11 mouse cellular contexts compared by ENCODE assay signal in the genomic region with DNA sequence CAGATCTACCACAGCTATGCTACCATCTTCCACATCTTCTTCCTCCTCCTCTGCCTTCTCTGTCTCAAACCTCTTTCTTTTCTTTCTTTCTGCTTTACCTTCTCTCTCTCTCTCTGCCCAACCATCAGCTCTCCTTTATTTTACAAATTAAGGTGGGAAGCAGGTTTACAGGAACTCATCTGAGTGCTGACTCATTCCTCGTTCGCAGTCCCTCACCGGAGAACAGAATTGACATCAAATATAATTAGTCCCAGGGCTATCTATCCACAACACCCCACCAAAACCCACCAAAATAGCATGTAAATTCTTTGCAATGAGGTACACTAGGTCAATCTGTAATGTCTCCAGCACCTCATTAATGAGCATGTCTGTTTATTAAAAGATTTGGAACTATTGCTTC. TPM values are rescaled to one million over a fixed set of nuclear protein-coding genes. Genes with fewer than 3 reads are reported as not detected.
DNase-seq lines count a peak whose midpoint lies in the region; ATAC-seq and TF ChIP-seq lines count a peak whose summit lies in the region.
"Had no signal": no experiment of that assay in that cellular context is flagged by ENCODE, and none has a peak within 500 bp of the region (broad histone marks: within the 10 kb centered on the region; RNA-seq: fewer than 3 reads in every experiment).

No protein-coding gene starts in this region.

- H3K4me3 ChIP-seq in heart, embryonic 14.5 days (ENCODE audit: control insufficient read depth in 1 of 2, insufficient read depth in 1 of 2, low read depth in 1 of 2, low read length in 2 of 2): no peak overlapping the region
- peak overlapping the region; percentile 31 for H3K4me3 ChIP-seq in ES-Bruce4 (ENCODE audit: low read depth, low read length)
- H3K4me3 ChIP-seq in hindbrain, embryonic 13.5 days: no peak overlapping the region
- 0 out of 2 replicates have a peak overlapping the region, but pooled peaks have one; percentile 37 for H3K4me3 ChIP-seq in midbrain, embryonic 10.5 days

- WGBS in heart, embryonic 14.5 days: 82% methylated on average over 3 of the region's 3 CpGs
- WGBS in hindbrain, embryonic 13.5 days: 67% methylated on average over 3 of the region's 3 CpGs
- 72% methylated on average over 3 of the region's 3 CpGs for WGBS in midbrain, embryonic 10.5 days

- H3K27me3 ChIP-seq in heart, embryonic 14.5 days (ENCODE audit: control insufficient read depth, insufficient read depth, low read length): no peaks in the 10 kb centered on the region
- H3K27me3 ChIP-seq in ES-Bruce4 (ENCODE audit: control insufficient read depth, insufficient read depth, low read length, poor library complexity, severe bottlenecking): no peaks in the 10 kb centered on the region
- H3K27me3 ChIP-seq in hindbrain, embryonic 13.5 days: no peaks in the 10 kb centered on the region
- H3K27me3 ChIP-seq in midbrain, embryonic 10.5 days (ENCODE audit: low read depth, poor library complexity, severe bottlenecking): no peaks in the 10 kb centered on the region

- TF ChIP-seq POLR2A in ES-Bruce4 (IDR thresholded peaks at IDR 0.05; ENCODE audit: insufficient read depth, low read length): no peak

- peaks cover 5 to 19% of the 10 kb centered on the region in 2 experiments; a peak in 3 of 4 replicates for H3K4me1 ChIP-seq in heart, embryonic 14.5 days (ENCODE audit: control insufficient read depth in 2 of 2, insufficient read depth in 2 of 2, low read length in 2 of 2)
- H3K4me1 ChIP-seq in ES-Bruce4 (ENCODE audit: control insufficient read depth, insufficient read depth, low read length): no peaks in the 10 kb centered on the region
- peaks cover 30% of the 10 kb centered on the region for H3K4me1 ChIP-seq in hindbrain, embryonic 13.5 days (replicated peaks)
- peaks cover 31% of the 10 kb centered on the region for H3K4me1 ChIP-seq in midbrain, embryonic 10.5 days

- H3K36me3 ChIP-seq in heart, embryonic 14.5 days (ENCODE audit: control insufficient read depth, insufficient read depth, low read length): no peaks in the 10 kb centered on the region
- no peaks in the 10 kb centered on the region for H3K36me3 ChIP-seq in ES-Bruce4 (ENCODE audit: control insufficient read depth, insufficient read depth, low read length, poor library complexity, severe bottlenecking)
- H3K36me3 ChIP-seq in hindbrain, embryonic 13.5 days: 0 out of 2 replicates have a peak, but pooled peaks cover 1% of the 10 kb centered on the region
- H3K36me3 ChIP-seq in midbrain, embryonic 10.5 days: no peaks in the 10 kb centered on the region

- H3K9ac ChIP-seq in heart, embryonic 14.5 days (ENCODE audit: low read length): peak overlapping the region; percentile 6; the same call in 1 of the 2 replicates
- H3K9ac ChIP-seq in ES-Bruce4 (ENCODE audit: low read depth, poor library complexity, severe bottlenecking): peak overlapping the region; percentile 81
- no peak overlapping the region for H3K9ac ChIP-seq in hindbrain, embryonic 13.5 days

- no peak for DNase-seq in heart, postnatal 36 days
- DNase-seq in midbrain, embryonic 10.5 days (ENCODE audit: low spot score): no peak
- DNase-seq in right cerebral cortex, postnatal 4 days: no peak
- no peak for DNase-seq in ovary, postnatal 36 days (ENCODE audit: low spot score)
- DNase-seq in gastrocnemius, adult 8-10 months (ENCODE audit: low spot score in 2 of 2): no peak
- DNase-seq: cerebellum, adult 2 months; gastrocnemius, postnatal 25 days had no signal

- no peak for TF ChIP-seq EP300 in ES-Bruce4 (IDR thresholded peaks at IDR 0.05; ENCODE audit: insufficient read depth, low read depth, low read length)

- no peak for ATAC-seq in heart, embryonic 14.5 days (ENCODE audit: insufficient number of reproducible peaks, insufficient read depth, low FRiP score, low read depth)
- no peak for ATAC-seq in hindbrain, embryonic 13.5 days (ENCODE audit: low FRiP score)

- H3K9me3 ChIP-seq in heart, embryonic 14.5 days (ENCODE audit: control insufficient read depth, low read length): no peaks in the 10 kb centered on the region
- H3K9me3 ChIP-seq in ES-Bruce4 (replicated peaks; ENCODE audit: control insufficient read depth, insufficient read depth, low read length, poor library complexity, severe bottlenecking): no peaks in the 10 kb centered on the region
- no peaks in the 10 kb centered on the region for H3K9me3 ChIP-seq in hindbrain, embryonic 13.5 days
- no peaks in the 10 kb centered on the region for H3K9me3 ChIP-seq in midbrain, embryonic 10.5 days (replicated peaks)

- H3K27ac ChIP-seq in heart, embryonic 14.5 days (replicated peaks in 1 of 2; ENCODE audit: control insufficient read depth in 1 of 2, insufficient read depth in 1 of 2, low read depth in 2 of 2, low read length in 2 of 2): no peak overlapping the region
- peak overlapping the region; percentile 35 for H3K27ac ChIP-seq in ES-Bruce4 (ENCODE audit: insufficient read depth, low read length)
- no peak overlapping the region for H3K27ac ChIP-seq in hindbrain, embryonic 13.5 days
- H3K27ac ChIP-seq in midbrain, embryonic 10.5 days (replicated peaks): no peak overlapping the region

- H3K4me2 ChIP-seq in heart, embryonic 14.5 days (ENCODE audit: low read length): peak overlapping the region; percentile 50
- H3K4me2 ChIP-seq in hindbrain, embryonic 13.5 days: peak overlapping the region; percentile 46; the same call in 1 of the 2 replicates

- no peak for TF ChIP-seq CTCF in ES-Bruce4 (IDR thresholded peaks at IDR 0.05; ENCODE audit: low read depth, low read length)

- intact Hi-C loops in heart, postnatal 36 days (cut with DNase I): loop anchor here (10.0 kb wide), 1 partner anchor 453 kb away; the partner anchor contains the start of gene Pcnx4

RNA-seq across cellular contexts. Expression of gene L3hypdh, which starts 3.3 kb away (rescaled TPM):
- polyA plus RNA-seq in heart, embryonic 14.5 days (2014; fragmentation: Nextera tagmentation; extraction: Ambion mirVana): 20.1 and 26.3 TPM in 2 replicates
- total RNA-seq in heart, postnatal 36 days (2021): 1 to 10 TPM; 6.8 to 6.9 TPM
- 5.5 and 8.3 TPM in 2 replicates for polyA plus RNA-seq in ES-Bruce4 (2011; ENCODE audit: insufficient read depth, insufficient read length, low read depth, missing spikeins)
- 9.9 and 10.5 TPM in 2 replicates for polyA plus RNA-seq in hindbrain, embryonic 13.5 days (2015; fragmentation: Nextera tagmentation; extraction: Ambion mirVana)
- polyA plus RNA-seq in midbrain, embryonic 10.5 days (2016; fragmentation: Nextera tagmentation; extraction: Ambion mirVana): 6.7 and 7.8 TPM in 2 replicates
- total RNA-seq in gastrocnemius, adult 8-10 months (2022): 1 to 10 TPM in 3 of 4 experiments, under 1 TPM in 1; 0.48 to 1.7 (median 1.1) TPM
- total RNA-seq: monocyte, adult 5-6 weeks had no signal

RNA-seq across cellular contexts. Expression of gene Jkamp, which starts 3.4 kb away (rescaled TPM):
- 65.2 and 70.5 TPM in 2 replicates for polyA plus RNA-seq in heart, embryonic 14.5 days (2014; fragmentation: Nextera tagmentation; extraction: Ambion mirVana)
- 10 to 100 TPM; 21.0 to 21.6 TPM for total RNA-seq in heart, postnatal 36 days (2021)
- 42.1 and 42.6 TPM in 2 replicates for polyA plus RNA-seq in ES-Bruce4 (2011; ENCODE audit: insufficient read depth, insufficient read length, low read depth, missing spikeins)
- 126 and 129 TPM in 2 replicates for polyA plus RNA-seq in hindbrain, embryonic 13.5 days (2015; fragmentation: Nextera tagmentation; extraction: Ambion mirVana)
- polyA plus RNA-seq in midbrain, embryonic 10.5 days (2016; fragmentation: Nextera tagmentation; extraction: Ambion mirVana): 84.5 and 102 TPM in 2 replicates
- total RNA-seq in gastrocnemius, adult 8-10 months (2022): 10 to 100 TPM in 2 of 4 experiments, 1 to 10 TPM in 2; 8.5 to 12.7 (median 10.2) TPM

RNA-seq across cellular contexts. Expression of gene Gpr135, which starts 11.0 kb away (rescaled TPM):
- 0.69 and 0.82 TPM in 2 replicates for polyA plus RNA-seq in heart, embryonic 14.5 days (2014; fragmentation: Nextera tagmentation; extraction: Ambion mirVana)
- under 1 TPM; 0.41 to 0.42 TPM for total RNA-seq in heart, postnatal 36 days (2021)
- polyA plus RNA-seq in ES-Bruce4 (2011; ENCODE audit: insufficient read depth, insufficient read length, low read depth, missing spikeins): 0.97 and 1.8 TPM in 2 replicates
- 3.1 and 3.4 TPM in 2 replicates for polyA plus RNA-seq in hindbrain, embryonic 13.5 days (2015; fragmentation: Nextera tagmentation; extraction: Ambion mirVana)
- 0.46 and 0.82 TPM in 2 replicates for polyA plus RNA-seq in midbrain, embryonic 10.5 days (2016; fragmentation: Nextera tagmentation; extraction: Ambion mirVana)
- total RNA-seq in gastrocnemius, adult 8-10 months (2022): under 1 TPM; 0.07 to 0.19 (median 0.11) TPM
- total RNA-seq: monocyte, adult 5-6 weeks had no signal

Comparison
In these comparisons a context has a peak if more than half of its experiments do, and no peak if none do; other contexts are left out.
1. H3K4me3 ChIP-seq: peak in ES-Bruce4 (single experiment) and midbrain, embryonic 10.5 days (single experiment); none in heart, embryonic 14.5 days (0 of 2) and hindbrain, embryonic 13.5 days (single experiment).